Mouse (Mus musculus): ENCODE results near the gene Ncapd2.
A peak's percentile ranks its signal among the peaks of the same experiment; 100 is the strongest.

Gene Ncapd2

DNA sequence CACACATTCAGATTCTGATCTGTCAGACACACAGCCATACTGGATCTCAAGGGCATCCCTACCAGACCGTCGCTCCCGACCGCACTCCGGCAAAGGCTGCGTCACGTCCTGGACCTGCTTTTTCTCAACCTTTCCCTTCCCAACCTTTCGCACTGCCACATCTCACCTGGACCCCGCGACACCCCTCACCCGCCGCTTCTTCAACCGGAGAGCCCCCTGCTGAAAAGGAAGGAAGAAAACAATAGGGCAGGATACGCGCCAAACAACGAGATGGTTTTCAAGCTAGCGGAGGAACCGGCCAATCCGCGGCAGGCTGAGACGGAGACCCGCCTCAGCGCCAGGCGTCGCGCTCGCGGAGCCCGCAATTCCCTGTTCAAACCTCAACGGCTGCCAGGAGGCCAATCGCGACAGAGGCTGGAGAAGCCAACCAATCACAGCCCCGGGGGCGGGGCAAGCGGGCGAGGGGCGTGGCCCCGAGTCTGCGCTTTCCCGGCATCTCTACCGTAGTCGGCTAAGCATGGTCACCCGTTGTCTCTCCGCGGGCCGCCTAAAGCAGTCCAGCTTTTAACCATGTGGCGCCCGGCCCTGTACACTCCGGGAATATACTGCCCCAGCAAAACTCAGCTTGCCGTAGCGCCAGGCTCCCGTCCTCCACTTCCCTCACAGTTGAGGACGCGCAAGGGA, at the start of gene Ncapd2, which contains the start of gene Mrpl51:
Ncapd2 (minus strand) TSS at position 370 of the 684 bp plus-strand sequence.
Mrpl51 (plus strand) TSS at position 470 of the 684 bp plus-strand sequence.
- peak; percentile 96 for DNase-seq (ENCODE audit: low read depth, low spot score)

DNA sequence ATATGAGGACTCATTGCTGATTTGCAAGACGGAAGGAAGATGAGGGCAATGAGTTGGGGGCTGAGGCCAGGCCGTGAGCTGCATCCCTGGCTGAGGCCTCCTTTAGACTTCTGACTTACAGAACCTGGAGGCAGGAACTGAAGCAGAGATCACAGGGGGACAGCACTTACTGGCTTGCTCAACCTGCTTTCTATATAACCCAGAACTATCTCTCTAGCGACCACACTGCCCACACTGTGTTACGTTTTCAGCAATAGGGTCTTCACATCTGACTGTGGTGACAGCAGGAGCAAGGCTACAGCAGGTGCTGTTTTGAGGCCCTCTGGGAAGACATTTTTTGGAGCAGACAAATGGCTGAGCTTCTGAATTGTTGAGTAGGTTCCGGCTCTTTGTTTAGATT, 49.1 kb upstream of the Ncapd2 start:
- no peak for DNase-seq (ENCODE audit: low read depth, low spot score)

GRCm38 (mm10) chr6:125239547-125239946, 48.0 kb upstream of the Ncapd2 start:
- DNase-seq (ENCODE audit: low read depth, low spot score): no peak

GRCm38 (mm10) chr6:125238396-125238795, 46.9 kb upstream of the Ncapd2 start:
- DNase-seq (ENCODE audit: low read depth, low spot score): no peak

DNA sequence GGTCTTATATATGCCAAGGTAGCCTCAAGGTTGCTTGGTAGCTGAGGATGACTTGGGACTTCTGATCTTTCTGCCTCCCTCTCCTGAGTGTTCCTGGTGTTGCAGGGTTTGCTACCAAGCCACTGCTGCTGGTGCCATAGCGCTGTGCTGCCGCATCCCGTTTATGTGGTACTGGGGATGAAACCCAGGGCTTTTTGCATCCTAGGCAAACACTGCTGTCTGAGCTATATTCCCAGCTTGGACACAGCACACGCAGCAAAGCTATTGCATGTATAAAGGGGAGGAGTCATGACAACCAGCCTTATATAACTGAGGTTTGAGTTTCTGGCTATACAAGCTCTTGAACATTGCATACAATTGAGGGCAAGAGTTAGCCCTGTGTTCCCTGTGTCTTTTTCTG, 45.9 kb upstream of the Ncapd2 start:
- DNase-seq (ENCODE audit: low read depth, low spot score): no peak

- no peak for DNase-seq (ENCODE audit: low read depth, low spot score)
Observed at GRCm38 (mm10) chr6:125236782-125237181, 45.3 kb upstream of the Ncapd2 start, which contains the start of gene Cd27. TSS of gene Cd27 (minus strand) at chr6:125237010.

DNA sequence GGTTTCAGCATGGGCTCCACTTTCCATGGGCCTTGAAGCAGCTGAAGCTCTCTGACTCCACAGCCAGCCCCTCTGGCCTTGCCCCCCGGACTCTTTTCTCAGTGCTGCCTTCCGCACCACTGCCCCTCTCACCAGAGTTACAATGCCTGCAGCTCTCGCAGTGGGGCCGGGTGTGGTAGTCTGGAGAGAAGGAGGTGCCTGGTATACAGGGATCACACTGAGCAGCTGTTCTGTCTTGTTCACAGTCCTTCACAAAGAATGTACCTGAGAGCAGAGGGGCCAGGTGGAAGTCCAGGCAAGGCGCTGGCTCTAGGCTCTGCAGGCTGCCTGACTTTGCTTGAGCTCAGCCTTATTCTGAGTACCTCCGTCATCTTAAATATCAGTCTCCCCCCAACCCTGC, 44.8 kb upstream of the Ncapd2 start:
- no peak for DNase-seq (ENCODE audit: low read depth, low spot score)

DNA sequence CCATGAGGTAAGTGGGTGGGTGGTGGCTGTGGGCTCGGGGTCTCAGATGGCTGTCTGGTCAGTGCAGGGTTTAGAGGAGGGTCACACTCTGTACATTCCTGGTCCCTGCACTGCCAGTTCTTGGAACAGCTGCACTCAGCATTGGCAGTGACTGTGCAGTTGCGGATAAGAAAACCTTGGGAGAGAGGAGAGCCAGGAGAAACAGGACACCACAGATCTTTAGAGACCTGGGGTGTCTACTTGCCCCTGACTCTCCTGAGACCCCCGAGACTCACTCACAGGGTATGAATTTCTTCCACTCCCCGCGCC, 43.0 kb upstream of the Ncapd2 start:
- no peak for DNase-seq (ENCODE audit: low read depth, low spot score)

GRCm38 (mm10) chr6:125233816-125234519, 42.5 kb upstream of the Ncapd2 start:
- no peak for DNase-seq (ENCODE audit: low read depth, low spot score)

DNA sequence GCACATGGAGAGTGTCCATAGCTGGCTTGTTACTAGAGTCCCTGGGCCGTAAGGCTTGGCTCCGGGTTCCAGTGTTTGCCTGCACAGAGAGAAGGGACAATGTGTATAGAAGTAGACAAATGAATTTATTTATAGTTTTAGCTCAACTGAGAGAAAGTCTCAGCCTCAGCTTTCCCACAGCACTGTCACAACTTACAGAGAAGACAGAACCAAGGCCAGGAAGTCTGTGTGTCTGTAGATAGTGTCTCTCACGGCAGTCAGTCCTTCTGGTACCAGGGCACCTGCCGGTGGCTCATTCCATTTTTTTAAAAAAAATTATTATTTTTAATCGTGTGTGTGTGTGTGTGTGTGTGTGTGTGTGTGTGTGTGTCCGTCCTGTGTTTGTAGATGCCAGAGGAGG, 41.0 kb upstream of the Ncapd2 start:
- DNase-seq (ENCODE audit: low read depth, low spot score): no peak

DNA sequence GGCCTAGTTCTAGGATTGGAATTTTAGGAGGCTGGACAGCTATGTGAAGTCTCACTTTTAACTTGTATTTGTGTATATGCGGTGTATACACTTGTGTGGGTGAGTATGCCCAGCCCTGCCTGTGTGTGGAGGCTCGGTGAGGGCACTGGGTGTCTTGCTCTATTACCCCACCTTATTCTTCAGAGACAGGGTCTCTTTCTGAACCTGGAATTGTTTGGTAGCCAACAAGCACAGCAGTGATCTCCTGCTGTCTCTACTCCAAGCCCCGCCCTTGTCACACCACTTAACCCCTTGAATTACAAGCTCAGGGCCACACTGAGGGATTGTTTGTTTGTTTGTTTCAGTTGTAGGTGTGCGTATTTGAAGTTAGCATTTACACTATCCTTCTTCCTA, 40.5 kb upstream of the Ncapd2 start:
- DNase-seq (ENCODE audit: low read depth, low spot score): no peak

- DNase-seq (ENCODE audit: low read depth, low spot score): no peak
Observed at GRCm38 (mm10) chr6:125231117-125232044, 39.9 kb upstream of the Ncapd2 start, which contains the start of gene Tapbpl. TSS of gene Tapbpl (minus strand) at chr6:125231860.

GRCm38 (mm10) chr6:125230571-125230970, 39.1 kb upstream of the Ncapd2 start:
- DNase-seq (ENCODE audit: low read depth, low spot score): no peak

- DNase-seq (ENCODE audit: low read depth, low spot score): no peak
Observed at GRCm38 (mm10) chr6:125225518-125226115, 34.1 kb upstream of the Ncapd2 start.

- DNase-seq (ENCODE audit: low read depth, low spot score): no peak
Observed at GRCm38 (mm10) chr6:125222577-125222976, 31.1 kb upstream of the Ncapd2 start.

- DNase-seq (ENCODE audit: low read depth, low spot score): no peak
Observed at GRCm38 (mm10) chr6:125222146-125222545, 30.6 kb upstream of the Ncapd2 start.

- no peak for DNase-seq (ENCODE audit: low read depth, low spot score)
Observed at GRCm38 (mm10) chr6:125221115-125221745, 29.7 kb upstream of the Ncapd2 start.

GRCm38 (mm10) chr6:125218963-125219362, 27.5 kb upstream of the Ncapd2 start:
- peak; percentile 51 for DNase-seq (ENCODE audit: low read depth, low spot score)

- no peak for DNase-seq (ENCODE audit: low read depth, low spot score)
Observed at GRCm38 (mm10) chr6:125217899-125218298, 26.4 kb upstream of the Ncapd2 start.

GRCm38 (mm10) chr6:125216898-125217297, 25.4 kb upstream of the Ncapd2 start:
- DNase-seq (ENCODE audit: low read depth, low spot score): no peak
